Mouse (Mus musculus) ES-Bruce4 (cell line): ENCODE data around the gene Camta1.

ENCODE experiments used
- CTCF ChIP-seq: IDR thresholded peaks from one replicate; pipeline ENCODE4 v1.8.1; 2011; ENCODE audit warnings: low read depth, low read length
- EP300 ChIP-seq: IDR thresholded peaks from 2 replicates; pipeline ENCODE4 v1.6.1; 2011; ENCODE audit warnings: low read depth, low read length; ENCODE audit not compliant: insufficient read depth
- POLR2A ChIP-seq: IDR thresholded peaks from one replicate; pipeline ENCODE4 v1.8.1; 2011; ENCODE audit warnings: low read length; ENCODE audit not compliant: insufficient read depth

DNA sequence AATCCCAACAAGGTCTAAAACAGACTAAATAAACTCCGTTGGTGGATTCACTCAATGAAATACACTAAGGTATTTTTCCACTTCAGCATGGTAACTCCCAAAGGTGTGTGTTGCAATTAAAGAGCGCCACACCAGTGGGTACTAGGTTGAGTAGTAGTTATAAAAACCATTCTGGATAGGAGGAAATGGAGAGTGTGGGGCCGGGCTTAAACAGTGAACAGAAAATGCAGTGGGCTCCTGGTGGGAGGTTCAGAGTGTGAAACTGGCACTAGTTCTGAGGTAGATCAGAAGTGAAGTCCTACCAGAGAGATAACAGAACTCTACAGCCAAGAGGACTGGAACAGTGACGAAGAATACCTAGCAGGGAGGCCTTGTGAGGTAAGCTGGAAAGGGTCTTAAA lies 803.0 kb downstream of the Camta1 start:
- TF ChIP-seq CTCF, result no peak
- no peak for TF ChIP-seq POLR2A
- TF ChIP-seq EP300, result no peak
